Mouse (Mus musculus): ENCODE measurements around the gene Igf2r. TPM values are rescaled to one million over a fixed set of nuclear protein-coding genes. Genes with fewer than 3 reads are reported as not detected.

Gene Igf2r
- polyA plus RNA-seq, 1 experiment from 2014 or later = 77.5 TPM

- H3K36me3 ChIP-seq (ENCODE audit: inconsistent target) = no peaks in the 10 kb centered on the region
- H3K79me2 ChIP-seq (ENCODE audit: inconsistent target) = no peaks in the 10 kb centered on the region
- H3K4me3 ChIP-seq (ENCODE audit: inconsistent target) = no peak overlapping the region
- H3K27ac ChIP-seq = no peak overlapping the region
- WGBS (ENCODE audit: missing documents) = 78% methylated on average over 6 of the region's 6 CpGs
These were observed 44.4 kb downstream of the Igf2r start for GRCm38 (mm10) chr17:12724767-12725744.

GRCm38 (mm10) chr17:12723986-12724766, 45.3 kb downstream of the Igf2r start:
- Histone ChIP-seq H3K36me3 (ENCODE audit: inconsistent target) (no peaks in the 10 kb centered on the region), H3K79me2 (ENCODE audit: inconsistent target) (no peaks in the 10 kb centered on the region), H3K27ac (no peak overlapping the region), H3K4me3 (ENCODE audit: inconsistent target) (no peak overlapping the region)
- 92% methylated on average over 5 of the region's 5 CpGs for WGBS (ENCODE audit: missing documents)

- Histone ChIP-seq H3K36me3 (ENCODE audit: inconsistent target) (no peaks in the 10 kb centered on the region), H3K27ac (no peak overlapping the region), H3K79me2 (ENCODE audit: inconsistent target) (no peaks in the 10 kb centered on the region), H3K4me3 (ENCODE audit: inconsistent target) (no peak overlapping the region)
- 16% methylated on average over 7 of the region's 8 CpGs for WGBS (ENCODE audit: missing documents)
These were observed 46.8 kb downstream of the Igf2r start for GRCm38 (mm10) chr17:12722622-12723021.

- Histone ChIP-seq H3K27ac (no peak overlapping the region), H3K36me3 (ENCODE audit: inconsistent target) (no peaks in the 10 kb centered on the region), H3K79me2 (ENCODE audit: inconsistent target) (no peaks in the 10 kb centered on the region), H3K4me3 (ENCODE audit: inconsistent target) (no peak overlapping the region)
- 90% methylated on average over 5 of the region's 5 CpGs for WGBS (ENCODE audit: missing documents)
These were observed 48.2 kb downstream of the Igf2r start for GRCm38 (mm10) chr17:12721118-12721886.

GRCm38 (mm10) chr17:12718251-12718650, 51.2 kb downstream of the Igf2r start:
- no peak overlapping the region for H3K27ac ChIP-seq
- H3K79me2 ChIP-seq (ENCODE audit: inconsistent target) = no peaks in the 10 kb centered on the region
- no peak overlapping the region for H3K4me3 ChIP-seq (ENCODE audit: inconsistent target)
- no peaks in the 10 kb centered on the region for H3K36me3 ChIP-seq (ENCODE audit: inconsistent target)
- WGBS (ENCODE audit: missing documents) = 75% methylated on average over 7 of the region's 7 CpGs

- 93% methylated on average over 4 of the region's 4 CpGs for WGBS (ENCODE audit: missing documents)
- no peaks in the 10 kb centered on the region for H3K36me3 ChIP-seq (ENCODE audit: inconsistent target)
- no peak overlapping the region for H3K4me3 ChIP-seq (ENCODE audit: inconsistent target)
- no peaks in the 10 kb centered on the region for H3K79me2 ChIP-seq (ENCODE audit: inconsistent target)
- no peak overlapping the region for H3K27ac ChIP-seq
These were observed 52.0 kb downstream of the Igf2r start for GRCm38 (mm10) chr17:12717445-12717844.

GRCm38 (mm10) chr17:12715032-12715431, 54.4 kb downstream of the Igf2r start:
- Histone ChIP-seq H3K36me3 (ENCODE audit: inconsistent target) (no peaks in the 10 kb centered on the region), H3K79me2 (ENCODE audit: inconsistent target) (no peaks in the 10 kb centered on the region), H3K27ac (no peak overlapping the region), H3K4me3 (ENCODE audit: inconsistent target) (no peak overlapping the region)
- 90% methylated on average over 1 of the region's 1 CpGs for whole genome bisulfite sequencing (ENCODE audit: missing documents)

GRCm38 (mm10) chr17:12714080-12714561, 55.3 kb downstream of the Igf2r start:
- WGBS (ENCODE audit: missing documents) = 10% methylated on average over 5 of the region's 5 CpGs
- no peaks in the 10 kb centered on the region for H3K36me3 ChIP-seq (ENCODE audit: inconsistent target)

GRCm38 (mm10) chr17:12712993-12713392, 56.5 kb downstream of the Igf2r start:
- 76% methylated on average over 3 of the region's 3 CpGs for WGBS (ENCODE audit: missing documents)
- Histone ChIP-seq H3K27ac (no peak overlapping the region), H3K36me3 (ENCODE audit: inconsistent target) (no peaks in the 10 kb centered on the region), H3K79me2 (ENCODE audit: inconsistent target) (no peaks in the 10 kb centered on the region), H3K4me3 (ENCODE audit: inconsistent target) (no peak overlapping the region)

More at GRCm38 (mm10) chr17:12714080-12714561, 55.3 kb downstream of the Igf2r start:
- H3K4me3 ChIP-seq (ENCODE audit: inconsistent target) = no peak overlapping the region
- H3K79me2 ChIP-seq (ENCODE audit: inconsistent target) = no peaks in the 10 kb centered on the region
- no peak overlapping the region for H3K27ac ChIP-seq

GRCm38 (mm10) chr17:12712191-12712590, 57.3 kb downstream of the Igf2r start:
- no peak overlapping the region for H3K4me3 ChIP-seq (ENCODE audit: inconsistent target)
- H3K79me2 ChIP-seq (ENCODE audit: inconsistent target) = no peaks in the 10 kb centered on the region
- no peak overlapping the region for H3K27ac ChIP-seq
- no peaks in the 10 kb centered on the region for H3K36me3 ChIP-seq (ENCODE audit: inconsistent target)

GRCm38 (mm10) chr17:12710976-12711375, 58.5 kb downstream of the Igf2r start:
- H3K36me3 ChIP-seq (ENCODE audit: inconsistent target) = no peaks in the 10 kb centered on the region
- H3K79me2 ChIP-seq (ENCODE audit: inconsistent target) = no peaks in the 10 kb centered on the region
- H3K4me3 ChIP-seq (ENCODE audit: inconsistent target) = no peak overlapping the region
- WGBS (ENCODE audit: missing documents) = 100% methylated on average over 2 of the region's 2 CpGs
- no peak overlapping the region for H3K27ac ChIP-seq

GRCm38 (mm10) chr17:12710050-12710780, 59.2 kb downstream of the Igf2r start:
- Histone ChIP-seq H3K79me2 (ENCODE audit: inconsistent target) (no peaks in the 10 kb centered on the region), H3K4me3 (ENCODE audit: inconsistent target) (no peak overlapping the region), H3K27ac (no peak overlapping the region), H3K36me3 (ENCODE audit: inconsistent target) (no peaks in the 10 kb centered on the region)
- WGBS (ENCODE audit: missing documents) = 21% methylated on average over 13 of the region's 13 CpGs

- WGBS (ENCODE audit: missing documents) = 86% methylated on average over 2 of the region's 3 CpGs
These were observed 61.1 kb downstream of the Igf2r start for GRCm38 (mm10) chr17:12708398-12708797.

More at GRCm38 (mm10) chr17:12708398-12708797, 61.1 kb downstream of the Igf2r start:
- Histone ChIP-seq H3K27ac (no peak overlapping the region), H3K4me3 (ENCODE audit: inconsistent target) (no peak overlapping the region), H3K36me3 (ENCODE audit: inconsistent target) (0 out of 2 replicates have a peak, but pooled peaks cover 3% of the 10 kb centered on the region), H3K79me2 (ENCODE audit: inconsistent target) (no peaks in the 10 kb centered on the region)
